Mouse (Mus musculus) brain, embryonic 14.5 days (tissue): ENCODE measurements around the gene Gbp6.
"Not testable (repeated sequence)": the region's sequence is repeated elsewhere in the genome, so short reads cannot be mapped to it uniquely, and the experiment has no call there.

Experiments
- CTCF ChIP-seq: fragments of 200-500 bp; IDR thresholded peaks from 2 replicates; pipeline ENCODE4 v1.5.1; 2012; ENCODE audit warnings: inconsistent platforms, mild to moderate bottlenecking, moderate library complexity, borderline replicate concordance; ENCODE audit not compliant: insufficient read depth, insufficient read length; ENCODE audit errors: extremely low read depth
- POLR2A ChIP-seq: fragments of 200-500 bp; IDR thresholded peaks from 2 replicates; pipeline ENCODE4 v1.6.1; 2012; ENCODE audit warnings: mild to moderate bottlenecking, inconsistent platforms, borderline replicate concordance; ENCODE audit not compliant: poor library complexity, insufficient read depth, insufficient read length, severe bottlenecking; ENCODE audit errors: extremely low read depth

- TF ChIP-seq CTCF, POLR2A: not testable (repeated sequence)
Measured at GRCm38 (mm10) chr5:105260673-105261072, 32.8 kb downstream of the Gbp6 start.
